Mouse (Mus musculus) heart, embryonic 10.5 days (tissue): ENCODE data around the gene Chrna9. TPM values are rescaled to one million over a fixed set of nuclear protein-coding genes. Genes with fewer than 3 reads are reported as not detected.

ENCODE experiments used
- DNase-seq: peaks from one replicate; pipeline ENCODE4 v3.0.0-alpha.2; 2017; ENCODE audit warnings: low spot score
- H3K27ac ChIP-seq: fragments of 300-500 bp; sonication (generic); 2 replicates; pipeline ENCODE4 v1.5.1; 2016; ENCODE audit warnings: mild to moderate bottlenecking
- H3K27me3 ChIP-seq: fragments of 300-500 bp; sonication (generic); 2 replicates; pipeline ENCODE4 v1.6.1; 2016; ENCODE audit warnings: mild to moderate bottlenecking; ENCODE audit not compliant: poor library complexity, insufficient read depth, severe bottlenecking
- H3K36me3 ChIP-seq: fragments of 300-500 bp; sonication (generic); 2 replicates; pipeline ENCODE4 v1.6.1; 2016; ENCODE audit warnings: mild to moderate bottlenecking, moderate library complexity
- H3K4me1 ChIP-seq: fragments of 300-500 bp; sonication (generic); 2 replicates; pipeline ENCODE4 v1.6.1; 2016; ENCODE audit warnings: mild to moderate bottlenecking
- H3K4me3 ChIP-seq: fragments of 300-500 bp; sonication (generic); 2 replicates; pipeline ENCODE4 v1.5.1; 2016; ENCODE audit warnings: mild to moderate bottlenecking, moderate library complexity
- H3K9me3 ChIP-seq: fragments of 300-500 bp; sonication (generic); 2 replicates; pipeline ENCODE4 v1.6.1; 2016; ENCODE audit warnings: mild to moderate bottlenecking, moderate library complexity
- WGBS: fragments of 180-500 bp; shearing (Covaris S2); methylation state at CpG from one replicate; pipeline ENCODE4 v1.1.7; 2016; 5-methylcytosine and 5-hydroxymethylcytosine counted together
- polyA plus RNA-seq: library from polyadenylated mRNA; unstranded; fragments of >200 nt; fragmentation: Nextera tagmentation; extraction: Ambion mirVana; gene quantifications from 2 replicates; pipeline ENCODE4 v1.2.1, GENCODE M21; 2016

The Chrna9 gene
- polyA plus RNA-seq, result 0.09 TPM in 1 of 2 replicates, not detected in the other

- WGBS, result 79% methylated on average over 5 of the region's 5 CpGs
- Histone ChIP-seq H3K9me3 (no peaks in the 10 kb centered on the region), H3K27ac (no peak within 1 kb of the TSS), H3K4me1 (peaks cover 8% of the 10 kb centered on the region), H3K4me3 (no peak within 1 kb of the TSS), H3K36me3 (no peaks in the 10 kb centered on the region), H3K27me3 (no peaks in the 10 kb centered on the region)
- no peak for DNase-seq
Observed at GRCm38 (mm10) chr5:65934783-65935182, at the start of gene Chrna9. Chrna9 (plus strand) TSS chr5:65934921.

- no peaks in the 10 kb centered on the region for H3K9me3 ChIP-seq
- no peaks in the 10 kb centered on the region for H3K27me3 ChIP-seq
- WGBS, result 72% methylated on average over 15 of the region's 15 CpGs
- no peaks in the 10 kb centered on the region for H3K36me3 ChIP-seq
- peaks cover 15% of the 10 kb centered on the region for H3K4me1 ChIP-seq
- DNase-seq, result no peak
- no peak overlapping the region for H3K4me3 ChIP-seq
- no peak overlapping the region for H3K27ac ChIP-seq
Observed at GRCm38 (mm10) chr5:65885699-65886443, 48.9 kb upstream of the Chrna9 start.

GRCm38 (mm10) chr5:65888102-65888501 is 46.6 kb upstream of the Chrna9 start:
- Histone ChIP-seq H3K4me1 (peaks cover 15% of the 10 kb centered on the region), H3K27me3 (no peaks in the 10 kb centered on the region), H3K4me3 (no peak overlapping the region), H3K36me3 (no peaks in the 10 kb centered on the region), H3K9me3 (no peaks in the 10 kb centered on the region), H3K27ac (peak overlapping the region; percentile 84)
- 91% methylated on average over 5 of the region's 5 CpGs for WGBS
- DNase-seq, result no peak

GRCm38 (mm10) chr5:65888998-65889397 is 45.7 kb upstream of the Chrna9 start:
- no peaks in the 10 kb centered on the region for H3K9me3 ChIP-seq
- H3K4me3 ChIP-seq, result no peak overlapping the region
- no peaks in the 10 kb centered on the region for H3K36me3 ChIP-seq
- peak overlapping the region; percentile 84 for H3K27ac ChIP-seq
- H3K27me3 ChIP-seq, result no peaks in the 10 kb centered on the region
- peak; percentile 83 for DNase-seq
- peaks cover 15% of the 10 kb centered on the region for H3K4me1 ChIP-seq
- WGBS, result 51% methylated on average over 5 of the region's 5 CpGs

- H3K27ac ChIP-seq, result no peak overlapping the region; the same call in 1 of the 2 replicates
- H3K4me1 ChIP-seq, result peaks cover 28% of the 10 kb centered on the region
- DNase-seq, result no peak
- no peaks in the 10 kb centered on the region for H3K9me3 ChIP-seq
- H3K27me3 ChIP-seq, result no peaks in the 10 kb centered on the region
- no peaks in the 10 kb centered on the region for H3K36me3 ChIP-seq
- WGBS, result 82% methylated on average over 14 of the region's 14 CpGs
- H3K4me3 ChIP-seq, result no peak overlapping the region
Observed at GRCm38 (mm10) chr5:65891251-65891826, 43.4 kb upstream of the Chrna9 start.

GRCm38 (mm10) chr5:65895121-65895692 is 39.5 kb upstream of the Chrna9 start:
- 70% methylated on average over 6 of the region's 6 CpGs for WGBS
- 0 out of 2 replicates have a peak overlapping the region, but pooled peaks have one; percentile 52 for H3K27ac ChIP-seq

GRCm38 (mm10) chr5:65895764-65896163 is 39.0 kb upstream of the Chrna9 start:
- peaks cover 17% of the 10 kb centered on the region for H3K4me1 ChIP-seq
- no peaks in the 10 kb centered on the region for H3K27me3 ChIP-seq
- no peak overlapping the region for H3K4me3 ChIP-seq
- no peaks in the 10 kb centered on the region for H3K9me3 ChIP-seq
- DNase-seq, result no peak
- 53% methylated on average over 7 of the region's 7 CpGs for WGBS
- H3K27ac ChIP-seq, result 0 out of 2 replicates have a peak overlapping the region, but pooled peaks have one; percentile 10
- no peaks in the 10 kb centered on the region for H3K36me3 ChIP-seq

More at GRCm38 (mm10) chr5:65895121-65895692, 39.5 kb upstream of the Chrna9 start:
- no peaks in the 10 kb centered on the region for H3K27me3 ChIP-seq
- no peak for DNase-seq
- H3K36me3 ChIP-seq, result no peaks in the 10 kb centered on the region
- no peak overlapping the region for H3K4me3 ChIP-seq
- H3K4me1 ChIP-seq, result peaks cover 17% of the 10 kb centered on the region
- H3K9me3 ChIP-seq, result no peaks in the 10 kb centered on the region

- Histone ChIP-seq H3K36me3 (no peaks in the 10 kb centered on the region), H3K4me1 (peaks cover 17% of the 10 kb centered on the region), H3K27me3 (no peaks in the 10 kb centered on the region), H3K4me3 (no peak overlapping the region), H3K9me3 (no peaks in the 10 kb centered on the region), H3K27ac (no peak overlapping the region)
- DNase-seq, result no peak
- 81% methylated on average over 2 of the region's 2 CpGs for WGBS
Observed at GRCm38 (mm10) chr5:65897731-65898130, 37.0 kb upstream of the Chrna9 start.

- H3K36me3 ChIP-seq, result peaks cover 6% of the 10 kb centered on the region; the same call in 1 of the 2 replicates
- H3K9me3 ChIP-seq, result peaks cover 3% of the 10 kb centered on the region; the same call in 1 of the 2 replicates
- no peak for DNase-seq
- no peaks in the 10 kb centered on the region for H3K27me3 ChIP-seq
- peaks cover 17% of the 10 kb centered on the region for H3K4me1 ChIP-seq
- WGBS, result 73% methylated on average over 3 of the region's 3 CpGs
- no peak overlapping the region for H3K4me3 ChIP-seq
- H3K27ac ChIP-seq, result no peak overlapping the region
Observed at GRCm38 (mm10) chr5:65898683-65899082, 36.0 kb upstream of the Chrna9 start.

GRCm38 (mm10) chr5:65900113-65900512 is 34.6 kb upstream of the Chrna9 start:
- Histone ChIP-seq H3K4me1 (peaks cover 16% of the 10 kb centered on the region), H3K36me3 (peaks cover 9% of the 10 kb centered on the region), H3K4me3 (no peak overlapping the region), H3K27ac (no peak overlapping the region), H3K9me3 (peaks cover 9% of the 10 kb centered on the region), H3K27me3 (no peaks in the 10 kb centered on the region)
- WGBS, result 85% methylated on average over 6 of the region's 6 CpGs
- no peak for DNase-seq

- H3K9me3 ChIP-seq, result peaks cover 9% of the 10 kb centered on the region
- peaks cover 9% of the 10 kb centered on the region for H3K36me3 ChIP-seq
- H3K27me3 ChIP-seq, result no peaks in the 10 kb centered on the region
- WGBS, result 59% methylated on average over 7 of the region's 7 CpGs
- peaks cover 9% of the 10 kb centered on the region for H3K4me1 ChIP-seq
- H3K27ac ChIP-seq, result no peak overlapping the region; the same call in 1 of the 2 replicates
- peak; percentile 82 for DNase-seq
- H3K4me3 ChIP-seq, result no peak overlapping the region
Observed at GRCm38 (mm10) chr5:65900862-65901265, 33.9 kb upstream of the Chrna9 start.

- H3K9me3 ChIP-seq, result peaks cover 9% of the 10 kb centered on the region
- peaks cover 9% of the 10 kb centered on the region for H3K36me3 ChIP-seq
- H3K4me1 ChIP-seq, result no peaks in the 10 kb centered on the region; the same call in 1 of the 2 replicates
- 72% methylated on average over 10 of the region's 10 CpGs for WGBS
- no peak for DNase-seq
- H3K27ac ChIP-seq, result no peak overlapping the region
- no peak overlapping the region for H3K4me3 ChIP-seq
- H3K27me3 ChIP-seq, result no peaks in the 10 kb centered on the region
Observed at GRCm38 (mm10) chr5:65901868-65902418, 32.8 kb upstream of the Chrna9 start.

- 75% methylated on average over 9 of the region's 9 CpGs for WGBS
- Histone ChIP-seq H3K4me3 (no peak overlapping the region), H3K4me1 (no peaks in the 10 kb centered on the region; the same call in 1 of the 2 replicates), H3K36me3 (peaks cover 9% of the 10 kb centered on the region), H3K27me3 (no peaks in the 10 kb centered on the region), H3K27ac (no peak overlapping the region), H3K9me3 (peaks cover 9% of the 10 kb centered on the region)
- DNase-seq, result no peak
Observed at GRCm38 (mm10) chr5:65902811-65903210, 31.9 kb upstream of the Chrna9 start.
